Mouse (Mus musculus) heart, adult 2 months (tissue): ENCODE measurements around the gene Itga4.

Experiments
- EP300 ChIP-seq: fragments of 200-500 bp; IDR thresholded peaks from 2 replicates; pipeline ENCODE4 v1.6.1; 2011; ENCODE audit warnings: low read depth, low read length, control low read depth; ENCODE audit not compliant: insufficient read depth
- POLR2A ChIP-seq: fragments of 200-500 bp; IDR thresholded peaks from 2 replicates; pipeline ENCODE4 v1.6.1; 2011; ENCODE audit warnings: mild to moderate bottlenecking, low read depth, low read length, control low read depth; ENCODE audit not compliant: insufficient read depth

DNA sequence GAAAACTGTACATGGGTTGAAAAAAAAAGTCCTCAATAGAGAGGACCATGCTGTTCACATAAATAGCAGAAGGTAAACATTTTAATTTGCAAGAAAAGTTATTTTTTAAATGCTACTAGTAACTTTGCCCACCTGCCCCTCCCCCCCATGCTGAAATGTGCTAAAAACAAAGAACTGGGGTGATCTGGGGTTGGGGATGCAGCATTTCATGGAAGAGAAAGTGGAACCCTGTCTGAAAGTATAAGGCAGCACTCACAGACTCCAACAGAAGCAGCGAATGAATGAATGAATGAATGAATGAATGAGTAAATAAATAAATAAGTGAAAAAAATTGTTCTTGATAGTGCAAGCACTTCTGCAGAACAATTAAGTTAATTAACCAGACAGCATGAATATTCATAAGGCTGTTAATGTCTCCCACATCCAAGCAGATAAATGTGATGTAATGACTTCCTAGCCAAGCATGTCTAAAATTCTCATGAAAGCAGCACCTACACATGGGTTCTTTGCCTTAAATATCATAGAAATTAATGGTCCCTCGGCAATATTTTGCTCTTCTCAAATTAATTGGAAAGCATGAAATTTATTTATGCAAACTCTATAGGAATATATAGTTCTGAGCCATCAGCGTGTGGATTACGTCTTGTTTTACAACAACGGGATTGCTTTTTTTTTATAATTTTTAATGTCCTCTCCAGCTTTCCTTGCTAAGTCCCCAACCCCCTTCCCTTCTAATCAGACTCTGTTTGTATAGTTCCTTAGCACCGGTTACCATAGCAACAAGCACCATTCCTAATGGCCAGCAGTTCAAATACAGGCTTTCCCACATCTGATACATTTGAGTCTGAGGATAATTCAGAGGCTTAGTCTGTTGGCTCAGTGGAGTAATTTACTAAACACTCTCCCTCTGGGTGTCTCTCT is 96.2 kb downstream of the Itga4 start:
- TF ChIP-seq POLR2A: no peak
- TF ChIP-seq EP300: no peak
